Mouse (Mus musculus): ENCODE results near the gene Col9a2. TPM values are rescaled to one million over a fixed set of nuclear protein-coding genes. Genes with fewer than 3 reads are reported as not detected.

The Col9a2 gene
- polyA plus RNA-seq, 1 experiment from 2014 or later = 1.8 TPM

GRCm38 (mm10) chr4:121040897-121041671 lies 1.9 kb downstream of the Col9a2 start:
- WGBS = 11% methylated on average over 18 of the region's 18 CpGs
- Histone ChIP-seq H3K4me1 (ENCODE audit: insufficient read depth, low read depth, low read length) (peaks cover 5% of the 10 kb centered on the region; the same call in 1 of the 2 replicates), H3K9me3 (ENCODE audit: low read length) (no peaks in the 10 kb centered on the region), H3K36me3 (ENCODE audit: insufficient read depth, low read length) (no peaks in the 10 kb centered on the region), H3K9ac (replicated peaks; ENCODE audit: low read depth) (no peak overlapping the region), H3K27ac (ENCODE audit: low read length) (peak overlapping the region; percentile 47; the same call in 1 of the 2 replicates), H3K4me3 (ENCODE audit: low read depth, low read length) (no peak overlapping the region), H3K4me2 (replicated peaks; ENCODE audit: low read depth, low read length) (peak overlapping the region; percentile 8; the same call in 1 of the 2 replicates), H3K27me3 (replicated peaks; ENCODE audit: insufficient read depth, low read length) (0 out of 2 replicates have a peak, but pooled peaks cover 8% of the 10 kb centered on the region)
- peak; percentile 77 for ATAC-seq
- TF ChIP-seq CTCF (IDR thresholded peaks at IDR 0.05) (peak; percentile 78), EP300 (IDR thresholded peaks at IDR 0.05) (no peak)
- peak; percentile 75 for DNase-seq (ENCODE audit: low spot score)

GRCm38 (mm10) chr4:121042472-121042871 lies 3.3 kb downstream of the Col9a2 start:
- Histone ChIP-seq H3K27me3 (replicated peaks; ENCODE audit: insufficient read depth, low read length) (0 out of 2 replicates have a peak, but pooled peaks cover 8% of the 10 kb centered on the region), H3K36me3 (ENCODE audit: insufficient read depth, low read length) (no peaks in the 10 kb centered on the region), H3K4me1 (ENCODE audit: insufficient read depth, low read depth, low read length) (peaks cover 5% of the 10 kb centered on the region; the same call in 1 of the 2 replicates), H3K4me3 (ENCODE audit: low read depth, low read length) (no peak overlapping the region), H3K4me2 (replicated peaks; ENCODE audit: low read depth, low read length) (no peak overlapping the region), H3K9ac (replicated peaks; ENCODE audit: low read depth) (no peak overlapping the region), H3K9me3 (ENCODE audit: low read length) (no peaks in the 10 kb centered on the region), H3K27ac (ENCODE audit: low read length) (no peak overlapping the region)
- ATAC-seq (no peak), DNase-seq (ENCODE audit: low spot score) (no peak)
- 73% methylated on average over 5 of the region's 5 CpGs for WGBS
- TF ChIP-seq CTCF (IDR thresholded peaks at IDR 0.05) (no peak), EP300 (IDR thresholded peaks at IDR 0.05) (no peak)

- 78% methylated on average over 3 of the region's 3 CpGs for WGBS
- 0 out of 2 replicates have a peak, but pooled peaks cover 8% of the 10 kb centered on the region for H3K27me3 ChIP-seq (replicated peaks; ENCODE audit: insufficient read depth, low read length)
- peaks cover 5% of the 10 kb centered on the region; the same call in 1 of the 2 replicates for H3K4me1 ChIP-seq (ENCODE audit: insufficient read depth, low read depth, low read length)
- no peak overlapping the region for H3K9ac ChIP-seq (replicated peaks; ENCODE audit: low read depth)
- ATAC-seq (no peak), DNase-seq (ENCODE audit: low spot score) (no peak)
- H3K4me3 ChIP-seq (ENCODE audit: low read depth, low read length) = no peak overlapping the region
- H3K4me2 ChIP-seq (replicated peaks; ENCODE audit: low read depth, low read length) = no peak overlapping the region
- no peak for TF ChIP-seq CTCF (IDR thresholded peaks at IDR 0.05)
- TF ChIP-seq EP300 (IDR thresholded peaks at IDR 0.05) = no peak
- H3K9me3 ChIP-seq (ENCODE audit: low read length) = no peaks in the 10 kb centered on the region
- no peak overlapping the region for H3K27ac ChIP-seq (ENCODE audit: low read length)
- H3K36me3 ChIP-seq (ENCODE audit: insufficient read depth, low read length) = no peaks in the 10 kb centered on the region
Measured at GRCm38 (mm10) chr4:121042946-121043345, 3.8 kb downstream of the Col9a2 start.

- 30% methylated on average over 4 of the region's 4 CpGs for WGBS
- ATAC-seq (no peak), DNase-seq (ENCODE audit: low spot score) (no peak)
- Histone ChIP-seq H3K27me3 (replicated peaks; ENCODE audit: insufficient read depth, low read length) (no peaks in the 10 kb centered on the region), H3K9me3 (ENCODE audit: low read length) (no peaks in the 10 kb centered on the region), H3K4me2 (replicated peaks; ENCODE audit: low read depth, low read length) (no peak overlapping the region), H3K4me1 (ENCODE audit: insufficient read depth, low read depth, low read length) (no peaks in the 10 kb centered on the region), H3K9ac (replicated peaks; ENCODE audit: low read depth) (no peak overlapping the region), H3K4me3 (ENCODE audit: low read depth, low read length) (no peak overlapping the region), H3K36me3 (ENCODE audit: insufficient read depth, low read length) (no peaks in the 10 kb centered on the region), H3K27ac (ENCODE audit: low read length) (no peak overlapping the region)
- TF ChIP-seq EP300 (IDR thresholded peaks at IDR 0.05) (no peak), CTCF (IDR thresholded peaks at IDR 0.05) (peak; percentile 16; the same call in 1 of the 2 replicates)
Measured at GRCm38 (mm10) chr4:121051863-121052262, 12.7 kb downstream of the Col9a2 start.

GRCm38 (mm10) chr4:121052454-121053323 lies 13.5 kb downstream of the Col9a2 start:
- Histone ChIP-seq H3K4me2 (replicated peaks; ENCODE audit: low read depth, low read length) (no peak overlapping the region), H3K4me3 (ENCODE audit: low read depth, low read length) (no peak overlapping the region), H3K4me1 (ENCODE audit: insufficient read depth, low read depth, low read length) (no peaks in the 10 kb centered on the region), H3K27me3 (replicated peaks; ENCODE audit: insufficient read depth, low read length) (no peaks in the 10 kb centered on the region), H3K27ac (ENCODE audit: low read length) (no peak overlapping the region), H3K36me3 (ENCODE audit: insufficient read depth, low read length) (no peaks in the 10 kb centered on the region), H3K9me3 (ENCODE audit: low read length) (no peaks in the 10 kb centered on the region), H3K9ac (replicated peaks; ENCODE audit: low read depth) (no peak overlapping the region)
- TF ChIP-seq CTCF (IDR thresholded peaks at IDR 0.05) (no peak), EP300 (IDR thresholded peaks at IDR 0.05) (no peak)
- no peak for ATAC-seq
- DNase-seq (ENCODE audit: low spot score) = no peak
- 18% methylated on average over 34 of the region's 35 CpGs for WGBS

GRCm38 (mm10) chr4:121056342-121056741 lies 17.2 kb downstream of the Col9a2 start:
- WGBS = 41% methylated on average over 3 of the region's 3 CpGs
- ATAC-seq = no peak
- TF ChIP-seq CTCF (IDR thresholded peaks at IDR 0.05) (peak; percentile 63), EP300 (IDR thresholded peaks at IDR 0.05) (no peak)
- Histone ChIP-seq H3K4me3 (ENCODE audit: low read depth, low read length) (no peak overlapping the region), H3K9ac (replicated peaks; ENCODE audit: low read depth) (no peak overlapping the region), H3K9me3 (ENCODE audit: low read length) (no peaks in the 10 kb centered on the region), H3K4me2 (replicated peaks; ENCODE audit: low read depth, low read length) (no peak overlapping the region), H3K4me1 (ENCODE audit: insufficient read depth, low read depth, low read length) (no peaks in the 10 kb centered on the region), H3K27ac (ENCODE audit: low read length) (no peak overlapping the region), H3K36me3 (ENCODE audit: insufficient read depth, low read length) (no peaks in the 10 kb centered on the region), H3K27me3 (replicated peaks; ENCODE audit: insufficient read depth, low read length) (no peaks in the 10 kb centered on the region)
- no peak for DNase-seq (ENCODE audit: low spot score)
